Mouse (Mus musculus): Measurements from ENCODE around the gene Clmp. TPM values are rescaled to one million over a fixed set of nuclear protein-coding genes. Genes with fewer than 3 reads are reported as not detected.

Gene Clmp
- polyA plus RNA-seq, 1 experiment: 3.8 TPM

GRCm38 (mm10) chr9:40709141-40709537 is 23.4 kb downstream of the Clmp start:
- no peak overlapping the region for H3K4me2 ChIP-seq (ENCODE audit: low read depth)
- H3K4me3 ChIP-seq: no peak overlapping the region
- no peaks in the 10 kb centered on the region for H3K27me3 ChIP-seq (ENCODE audit: control insufficient read depth, insufficient read depth, insufficient read length)
- no peak for TF ChIP-seq USF1 (IDR thresholded peaks at IDR 0.05; ENCODE audit: low read depth)
- TF ChIP-seq TCF12 (IDR thresholded peaks at IDR 0.05; ENCODE audit: insufficient read depth, poor library complexity, severe bottlenecking): no peak
- TF ChIP-seq SRF (IDR thresholded peaks at IDR 0.05; ENCODE audit: control insufficient read depth, insufficient read length, low read depth): no peak
- TF ChIP-seq TCF3 (IDR thresholded peaks at IDR 0.05; ENCODE audit: insufficient read length, low read depth): no peak
- no peak for TF ChIP-seq POLR2A (IDR thresholded peaks at IDR 0.05; ENCODE audit: insufficient read length, low read depth)
- TF ChIP-seq MAX (IDR thresholded peaks at IDR 0.05; ENCODE audit: low read depth): no peak
- TF ChIP-seq MYOD1 (IDR thresholded peaks at IDR 0.05; ENCODE audit: control insufficient read depth in 1 of 3, insufficient read length in 2 of 3, low read depth in 2 of 3): no peak
- TF ChIP-seq POLR2AphosphoS2 (IDR thresholded peaks at IDR 0.05; ENCODE audit: insufficient read length, low read depth): no peak
- no peak for TF ChIP-seq REST (IDR thresholded peaks at IDR 0.05; ENCODE audit: insufficient read depth, insufficient read length)
- no peak for TF ChIP-seq E2F4 (IDR thresholded peaks at IDR 0.05; ENCODE audit: insufficient read depth)
- TF ChIP-seq MYOG (IDR thresholded peaks at IDR 0.05; ENCODE audit: control insufficient read depth in 1 of 3, insufficient read depth in 1 of 3, insufficient read length in 2 of 3, low read depth in 2 of 3): no peak
- TF ChIP-seq CEBPB (IDR thresholded peaks at IDR 0.05; ENCODE audit: insufficient read depth, poor library complexity, severe bottlenecking): no peak
- no peak overlapping the region for H3ac ChIP-seq (ENCODE audit: control insufficient read depth, insufficient read length)
- H3K36me3 ChIP-seq (ENCODE audit: control insufficient read depth, insufficient read depth): no peaks in the 10 kb centered on the region
- no peaks in the 10 kb centered on the region for H3K79me2 ChIP-seq (ENCODE audit: control insufficient read depth, insufficient read depth)

DNA sequence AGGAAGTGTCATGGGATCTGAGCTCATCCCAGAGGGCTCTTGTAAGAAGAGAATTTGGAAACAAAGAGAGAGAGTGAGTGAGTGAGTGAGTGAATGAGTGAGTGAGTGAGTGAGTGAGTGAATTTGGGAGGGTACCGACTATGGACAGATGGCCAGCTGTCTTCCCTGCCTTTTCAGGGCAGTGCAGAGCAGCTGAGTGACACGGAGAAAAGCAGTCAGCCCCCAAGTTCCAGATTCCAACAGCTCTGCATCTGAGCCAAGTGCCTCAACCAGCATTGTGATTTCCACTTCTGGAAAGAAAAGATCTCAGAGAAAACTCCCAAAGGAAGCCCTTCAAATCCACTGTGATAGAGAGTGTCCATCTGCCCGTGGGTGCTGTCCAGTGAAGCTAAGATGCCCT is 23.8 kb downstream of the Clmp start:
- Histone ChIP-seq H3K79me2 (ENCODE audit: control insufficient read depth, insufficient read depth) (no peaks in the 10 kb centered on the region), H3K36me3 (ENCODE audit: control insufficient read depth, insufficient read depth) (no peaks in the 10 kb centered on the region), H3ac (ENCODE audit: control insufficient read depth, insufficient read length) (no peak overlapping the region), H3K27me3 (ENCODE audit: control insufficient read depth, insufficient read depth, insufficient read length) (no peaks in the 10 kb centered on the region), H3K4me3 (no peak overlapping the region), H3K4me2 (ENCODE audit: low read depth) (no peak overlapping the region)
- TF ChIP-seq TCF3 (IDR thresholded peaks at IDR 0.05; ENCODE audit: insufficient read length, low read depth): no peak
- no peak for TF ChIP-seq MYOD1 (IDR thresholded peaks at IDR 0.05; ENCODE audit: control insufficient read depth in 1 of 3, insufficient read length in 2 of 3, low read depth in 2 of 3)
- no peak for TF ChIP-seq MAX (IDR thresholded peaks at IDR 0.05; ENCODE audit: low read depth)
- no peak for TF ChIP-seq POLR2A (IDR thresholded peaks at IDR 0.05; ENCODE audit: insufficient read length, low read depth)
- TF ChIP-seq POLR2AphosphoS2 (IDR thresholded peaks at IDR 0.05; ENCODE audit: insufficient read length, low read depth): no peak
- no peak for TF ChIP-seq TCF12 (IDR thresholded peaks at IDR 0.05; ENCODE audit: insufficient read depth, poor library complexity, severe bottlenecking)
- no peak for TF ChIP-seq SRF (IDR thresholded peaks at IDR 0.05; ENCODE audit: control insufficient read depth, insufficient read length, low read depth)
- TF ChIP-seq USF1 (IDR thresholded peaks at IDR 0.05; ENCODE audit: low read depth): no peak
- TF ChIP-seq MYOG (IDR thresholded peaks at IDR 0.05; ENCODE audit: control insufficient read depth in 1 of 3, insufficient read depth in 1 of 3, insufficient read length in 2 of 3, low read depth in 2 of 3): no peak
- no peak for TF ChIP-seq REST (IDR thresholded peaks at IDR 0.05; ENCODE audit: insufficient read depth, insufficient read length)
- TF ChIP-seq CEBPB (IDR thresholded peaks at IDR 0.05; ENCODE audit: insufficient read depth, poor library complexity, severe bottlenecking): no peak
- TF ChIP-seq E2F4 (IDR thresholded peaks at IDR 0.05; ENCODE audit: insufficient read depth): no peak

GRCm38 (mm10) chr9:40709991-40710390 is 24.2 kb downstream of the Clmp start:
- Histone ChIP-seq H3K79me2 (ENCODE audit: control insufficient read depth, insufficient read depth) (no peaks in the 10 kb centered on the region), H3K4me3 (no peak overlapping the region)
- no peak for TF ChIP-seq USF1 (IDR thresholded peaks at IDR 0.05; ENCODE audit: low read depth)
- TF ChIP-seq TCF12 (IDR thresholded peaks at IDR 0.05; ENCODE audit: insufficient read depth, poor library complexity, severe bottlenecking): no peak
- TF ChIP-seq MYOD1 (IDR thresholded peaks at IDR 0.05; ENCODE audit: control insufficient read depth in 1 of 3, insufficient read length in 2 of 3, low read depth in 2 of 3): no peak
- no peak for TF ChIP-seq E2F4 (IDR thresholded peaks at IDR 0.05; ENCODE audit: insufficient read depth)
- TF ChIP-seq MYOG (IDR thresholded peaks at IDR 0.05; ENCODE audit: control insufficient read depth in 1 of 3, insufficient read depth in 1 of 3, insufficient read length in 2 of 3, low read depth in 2 of 3): no peak
- no peak for TF ChIP-seq POLR2AphosphoS2 (IDR thresholded peaks at IDR 0.05; ENCODE audit: insufficient read length, low read depth)
- TF ChIP-seq POLR2A (IDR thresholded peaks at IDR 0.05; ENCODE audit: insufficient read length, low read depth): no peak
- TF ChIP-seq CEBPB (IDR thresholded peaks at IDR 0.05; ENCODE audit: insufficient read depth, poor library complexity, severe bottlenecking): no peak
- TF ChIP-seq MAX (IDR thresholded peaks at IDR 0.05; ENCODE audit: low read depth): no peak
- no peak for TF ChIP-seq TCF3 (IDR thresholded peaks at IDR 0.05; ENCODE audit: insufficient read length, low read depth)
- TF ChIP-seq REST (IDR thresholded peaks at IDR 0.05; ENCODE audit: insufficient read depth, insufficient read length): no peak
- no peak for TF ChIP-seq SRF (IDR thresholded peaks at IDR 0.05; ENCODE audit: control insufficient read depth, insufficient read length, low read depth)

GRCm38 (mm10) chr9:40711654-40712053 is 25.9 kb downstream of the Clmp start:
- no peak overlapping the region for H3K4me3 ChIP-seq
- H3K36me3 ChIP-seq (ENCODE audit: control insufficient read depth, insufficient read depth): no peaks in the 10 kb centered on the region
- TF ChIP-seq MAX (IDR thresholded peaks at IDR 0.05; ENCODE audit: low read depth): no peak
- TF ChIP-seq CEBPB (IDR thresholded peaks at IDR 0.05; ENCODE audit: insufficient read depth, poor library complexity, severe bottlenecking): no peak
- TF ChIP-seq USF1 (IDR thresholded peaks at IDR 0.05; ENCODE audit: low read depth): no peak
- no peak for TF ChIP-seq TCF12 (IDR thresholded peaks at IDR 0.05; ENCODE audit: insufficient read depth, poor library complexity, severe bottlenecking)
- TF ChIP-seq TCF3 (IDR thresholded peaks at IDR 0.05; ENCODE audit: insufficient read length, low read depth): no peak
- TF ChIP-seq MYOG (IDR thresholded peaks at IDR 0.05; ENCODE audit: control insufficient read depth in 1 of 3, insufficient read depth in 1 of 3, insufficient read length in 2 of 3, low read depth in 2 of 3): no peak
- H3K27me3 ChIP-seq (ENCODE audit: control insufficient read depth, insufficient read depth, insufficient read length): no peaks in the 10 kb centered on the region
- H3K4me2 ChIP-seq (ENCODE audit: low read depth): no peak overlapping the region
- no peaks in the 10 kb centered on the region for H3K79me2 ChIP-seq (ENCODE audit: control insufficient read depth, insufficient read depth)
- H3ac ChIP-seq (ENCODE audit: control insufficient read depth, insufficient read length): no peak overlapping the region

More at GRCm38 (mm10) chr9:40709991-40710390, 24.2 kb downstream of the Clmp start:
- Histone ChIP-seq H3K4me2 (ENCODE audit: low read depth) (no peak overlapping the region), H3K27me3 (ENCODE audit: control insufficient read depth, insufficient read depth, insufficient read length) (no peaks in the 10 kb centered on the region), H3K36me3 (ENCODE audit: control insufficient read depth, insufficient read depth) (no peaks in the 10 kb centered on the region), H3ac (ENCODE audit: control insufficient read depth, insufficient read length) (no peak overlapping the region)

Measured in myocyte (in vitro differentiated cells).